Mouse (Mus musculus) embryo, embryonic 11 days (tissue): Measurements from ENCODE around the gene Sprr2f.

Source experiments
- DNase-seq: peaks from one replicate; pipeline ENCODE4 v3.0.0-alpha.2; 2015

Sprr2f gene

DNA sequence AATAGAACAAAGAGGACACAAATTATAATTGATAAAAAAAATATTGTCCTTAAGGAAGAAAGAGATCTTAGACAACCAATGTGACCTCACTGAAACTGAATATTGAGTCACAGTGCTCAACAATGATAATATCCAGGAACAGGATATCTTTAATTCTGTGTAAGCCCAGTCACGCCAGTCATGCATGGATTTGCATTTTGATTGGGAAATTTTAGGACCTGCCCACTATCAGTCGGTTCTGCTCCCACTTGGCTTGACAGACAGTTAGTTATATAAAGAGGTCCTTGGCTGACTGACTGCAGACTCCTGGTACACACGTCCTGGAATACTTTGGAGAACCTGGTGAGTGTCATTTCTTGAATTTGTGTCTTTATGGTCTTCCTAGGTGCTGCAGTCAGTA lies at the start of gene Sprr2f:
Gene Sprr2f (plus strand): TSS at position 301 of the 400 bp plus-strand sequence.
- no peak for DNase-seq

DNA sequence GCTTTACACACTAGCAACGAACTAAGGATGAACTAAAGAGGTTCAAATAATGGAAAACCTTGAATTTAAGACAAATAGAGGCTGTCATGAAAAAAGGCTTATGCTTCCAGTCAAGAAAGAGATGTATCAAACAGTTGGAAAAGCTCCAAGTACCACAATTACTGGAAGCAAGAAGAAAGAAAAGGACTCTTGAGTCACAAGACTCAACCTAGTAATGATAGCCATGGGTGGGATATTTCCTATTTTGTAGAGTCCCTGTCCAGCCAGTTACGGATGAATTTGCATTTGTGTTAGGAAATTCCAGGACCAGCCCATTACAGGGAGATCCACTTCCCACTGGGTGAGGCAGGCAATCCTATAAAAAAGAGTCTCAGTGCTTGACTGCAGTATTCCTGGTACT lies 48.7 kb upstream of the Sprr2f start, which contains the start of gene Sprr2b:
Gene Sprr2b (plus strand): TSS at position 301 of the 400 bp plus-strand sequence.
- no peak for DNase-seq

DNA sequence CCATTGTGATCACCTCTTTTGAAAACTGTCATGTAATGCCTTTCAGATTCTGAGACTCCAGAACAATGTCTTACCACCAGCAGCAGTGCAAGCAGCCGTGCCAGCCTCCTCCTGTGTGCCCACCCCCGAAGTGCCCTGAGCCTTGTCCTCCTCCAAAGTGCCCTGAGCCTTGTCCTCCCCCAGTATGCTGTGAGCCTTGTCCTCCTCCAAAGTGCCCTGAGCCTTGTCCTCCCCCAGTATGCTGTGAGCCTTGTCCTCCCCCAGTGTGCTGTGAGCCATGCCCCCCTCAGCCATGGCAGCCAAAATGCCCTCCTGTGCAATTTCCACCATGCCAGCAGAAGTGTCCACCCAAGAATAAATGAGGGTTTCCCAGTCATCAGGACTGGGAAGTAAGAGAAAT lies 47.6 kb upstream of the Sprr2f start:
- no peak for DNase-seq

DNA sequence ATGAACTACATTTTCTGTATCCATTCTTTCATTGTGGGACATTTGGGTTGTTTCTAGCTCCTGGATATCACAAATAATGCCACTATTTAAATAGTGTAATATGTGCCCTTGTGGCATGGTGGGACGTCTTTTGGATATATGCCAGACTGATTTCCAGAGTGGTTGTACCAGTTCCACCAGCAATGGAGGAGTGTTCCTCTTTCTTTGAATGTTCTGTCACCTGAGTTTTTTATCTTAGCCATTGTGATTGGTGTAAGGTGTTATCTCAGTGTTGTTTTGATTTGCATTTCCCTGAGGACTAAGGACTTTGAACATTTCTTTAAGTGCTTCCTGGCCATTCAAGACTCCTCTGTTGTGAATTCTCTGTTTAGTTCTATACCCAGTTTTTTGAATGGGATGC lies 28.7 kb upstream of the Sprr2f start:
- DNase-seq = no peak

DNA sequence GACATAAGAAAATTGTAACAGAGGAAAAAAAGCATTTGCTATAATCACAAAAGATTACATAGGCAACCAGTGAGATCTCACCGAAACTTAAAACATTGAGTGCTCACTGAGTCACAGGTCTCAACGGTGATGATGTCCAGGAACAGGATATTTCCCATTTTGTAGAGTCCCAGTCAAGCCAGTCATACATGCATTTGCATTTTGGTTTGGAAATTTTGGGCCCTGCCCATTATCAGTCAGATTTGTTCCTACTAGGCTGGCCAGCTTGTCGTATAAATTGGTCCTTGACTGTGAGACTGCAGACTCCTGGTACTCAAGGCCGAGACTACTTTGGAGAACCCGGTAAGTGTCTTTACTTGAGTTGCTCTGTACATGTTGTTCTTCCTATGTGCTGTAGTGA lies 26.1 kb upstream of the Sprr2f start, which contains the start of gene Sprr2d:
Gene Sprr2d (plus strand): TSS at position 301 of the 400 bp plus-strand sequence.
- DNase-seq = no peak

DNA sequence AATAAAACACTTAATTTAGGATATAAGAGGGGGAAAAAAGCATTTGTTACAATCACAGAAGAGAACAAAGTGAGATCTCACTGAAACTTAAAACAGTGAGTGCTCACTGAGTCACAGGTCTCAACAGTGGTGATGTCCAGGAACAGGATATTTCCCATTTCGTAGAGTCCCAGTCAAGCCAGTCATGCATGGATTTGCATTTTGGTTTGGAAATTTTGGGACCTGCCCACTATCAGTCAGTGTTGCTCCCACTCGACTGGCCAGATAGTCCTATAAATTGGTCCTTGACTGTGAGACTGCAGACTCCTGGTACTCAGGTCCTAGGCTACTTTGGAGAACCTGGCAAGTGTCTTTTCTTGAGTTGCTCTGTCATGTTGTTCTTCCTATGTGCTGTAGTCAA lies 13.1 kb upstream of the Sprr2f start, which contains the start of gene Sprr2e:
Gene Sprr2e (plus strand): TSS at position 301 of the 400 bp plus-strand sequence.
- DNase-seq = no peak

DNA sequence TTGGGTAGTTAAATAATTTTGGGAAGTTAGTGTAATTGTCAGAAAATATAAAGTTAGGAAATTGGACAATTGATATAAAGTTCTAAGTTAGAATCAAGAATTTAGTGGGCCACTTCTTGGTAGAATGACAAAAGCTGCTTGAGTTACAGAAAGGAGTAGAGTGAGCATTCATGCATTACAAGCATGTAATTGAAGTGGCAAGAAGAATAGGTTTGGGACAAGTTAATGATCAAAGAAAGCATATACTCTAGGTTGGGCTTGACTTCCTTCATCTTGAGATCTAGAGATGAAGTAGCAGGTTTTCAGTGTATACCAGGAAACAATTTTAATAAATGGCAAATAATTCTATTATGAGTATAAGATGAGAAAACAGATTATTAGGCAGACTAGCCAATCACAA lies 3.4 kb upstream of the Sprr2f start:
- DNase-seq = no peak

DNA sequence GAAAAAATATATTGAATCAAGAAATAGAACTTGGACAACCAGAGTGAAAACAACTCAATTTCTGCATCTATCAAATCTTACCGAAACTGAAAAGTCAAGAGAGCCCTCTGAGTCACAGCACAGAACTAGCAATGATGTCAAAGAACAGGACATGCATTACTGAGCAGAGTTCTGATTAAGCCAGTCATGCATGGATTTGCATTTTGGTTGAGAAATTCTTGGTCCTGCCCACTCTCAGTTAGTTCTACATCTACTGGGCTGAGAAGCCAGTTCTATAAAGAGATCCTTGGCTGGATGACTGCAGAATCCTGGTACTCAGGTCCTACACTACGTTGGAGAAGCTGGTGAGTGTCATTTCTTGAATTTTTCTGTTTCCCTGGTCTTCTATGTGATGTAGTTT lies 8.6 kb downstream of the Sprr2f start:
- DNase-seq = no peak

DNA sequence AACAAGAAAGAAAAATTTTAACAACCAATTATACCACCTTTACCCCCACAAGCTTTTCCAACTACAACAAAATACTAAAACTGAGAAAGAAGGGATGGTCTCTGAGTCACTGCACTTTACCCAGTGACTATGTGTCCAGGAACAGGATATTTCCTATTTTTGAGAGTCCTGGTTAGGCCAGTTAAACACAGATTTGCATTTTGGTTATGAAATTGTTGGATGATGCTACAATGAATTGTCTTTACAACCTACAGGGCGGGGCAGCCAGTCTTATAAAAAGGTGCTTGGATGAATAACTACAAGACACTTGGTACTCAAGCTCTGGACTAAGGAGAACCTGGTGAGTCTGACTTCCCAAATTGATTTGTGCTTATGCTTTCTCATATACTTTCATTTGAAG lies 20.4 kb downstream of the Sprr2f start, which contains the start of gene Sprr2h:
Gene Sprr2h (plus strand): TSS at position 301 of the 400 bp plus-strand sequence.
- no peak for DNase-seq

DNA sequence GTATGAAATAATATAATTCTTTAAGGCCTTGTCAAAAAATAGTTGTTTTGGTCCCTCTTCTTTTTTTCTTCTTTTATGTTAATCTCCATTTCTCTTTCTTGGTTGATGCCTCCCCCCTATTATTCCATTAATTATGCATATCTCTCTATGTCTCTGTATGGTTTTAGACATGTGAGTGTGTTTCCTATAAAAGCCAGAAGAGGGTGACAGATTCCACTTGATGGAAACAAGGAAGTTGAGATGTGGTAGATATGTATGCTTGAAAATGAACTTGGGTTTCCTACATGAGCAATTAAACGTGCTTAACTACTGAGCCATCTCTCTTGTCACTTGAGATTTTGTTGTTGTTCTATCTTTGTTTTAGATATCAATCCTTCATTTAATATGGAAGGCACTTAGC lies 29.3 kb downstream of the Sprr2f start:
- no peak for DNase-seq

DNA sequence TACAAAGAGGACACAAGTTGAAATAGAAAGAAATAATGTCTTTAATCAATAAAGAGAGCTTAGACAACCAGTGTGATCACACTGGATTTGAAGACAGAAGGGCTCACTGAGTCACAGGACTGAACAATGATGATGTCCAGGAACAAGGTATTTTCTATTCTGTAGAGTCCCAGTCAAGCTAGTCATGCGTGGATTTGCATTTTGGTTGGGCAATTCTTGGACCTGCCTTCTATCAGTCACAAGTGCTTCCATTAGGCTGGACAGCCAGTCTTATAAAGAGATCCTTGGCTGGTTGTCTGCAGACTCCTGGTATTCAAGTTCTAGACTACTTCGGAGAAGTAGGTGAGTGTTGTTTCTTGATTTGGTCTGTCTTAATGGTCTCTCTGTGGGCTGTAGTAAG lies 42.7 kb downstream of the Sprr2f start, which contains the start of gene Sprr2i:
Gene Sprr2i (plus strand): TSS at position 301 of the 400 bp plus-strand sequence.
- DNase-seq = no peak
